Mouse (Mus musculus) monocyte, adult 2 months (primary cell): ENCODE measurements around the gene Acyp2.

Source experiments
- DNase-seq, 2 experiments: peaks; one replicate each; pipeline ENCODE4 v3.0.0; 2022; ENCODE audit warnings: low spot score in 2 of 2, low read depth in 1 of 2

The Acyp2 gene

DNA sequence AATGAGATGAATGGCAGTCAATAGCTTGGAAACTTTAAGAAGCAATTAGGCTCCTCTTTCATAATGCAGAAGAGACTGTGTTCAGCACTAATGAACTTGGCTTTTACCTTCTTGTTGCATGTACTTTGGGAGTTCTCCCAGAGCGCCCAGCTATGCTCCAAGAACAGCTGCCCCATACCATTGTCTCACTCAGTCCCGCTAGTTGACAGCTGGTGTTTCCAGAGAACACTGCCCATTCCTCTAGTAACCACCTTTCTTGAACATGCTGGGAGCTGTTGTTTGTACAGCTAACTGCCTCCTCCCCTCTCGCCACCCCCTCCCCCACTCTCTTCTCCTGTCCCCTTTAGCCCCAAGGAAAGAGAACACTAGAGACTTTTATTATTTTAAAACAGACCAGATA lies 52.1 kb downstream of the Acyp2 start:
- DNase-seq: no peak

DNA sequence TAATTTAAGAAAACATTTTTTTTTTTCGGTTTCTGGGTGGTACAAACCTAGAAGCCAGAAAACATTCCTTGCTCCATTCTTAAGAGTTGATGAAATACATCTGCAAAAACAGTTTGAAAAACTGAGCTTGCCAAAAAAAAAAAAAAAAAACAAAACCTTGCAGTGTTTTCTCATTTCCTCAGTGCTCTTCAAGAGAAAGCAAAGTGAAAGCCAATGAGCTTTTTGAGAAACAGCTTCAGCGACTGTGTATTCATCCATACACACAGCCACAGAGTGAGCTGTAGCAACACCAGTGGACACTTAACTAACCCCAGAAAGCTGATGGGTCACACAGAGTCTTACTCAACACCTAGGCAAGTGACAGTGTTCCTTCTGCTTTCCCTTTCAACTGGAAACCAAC lies 69.4 kb downstream of the Acyp2 start:
- DNase-seq: no peak

DNA sequence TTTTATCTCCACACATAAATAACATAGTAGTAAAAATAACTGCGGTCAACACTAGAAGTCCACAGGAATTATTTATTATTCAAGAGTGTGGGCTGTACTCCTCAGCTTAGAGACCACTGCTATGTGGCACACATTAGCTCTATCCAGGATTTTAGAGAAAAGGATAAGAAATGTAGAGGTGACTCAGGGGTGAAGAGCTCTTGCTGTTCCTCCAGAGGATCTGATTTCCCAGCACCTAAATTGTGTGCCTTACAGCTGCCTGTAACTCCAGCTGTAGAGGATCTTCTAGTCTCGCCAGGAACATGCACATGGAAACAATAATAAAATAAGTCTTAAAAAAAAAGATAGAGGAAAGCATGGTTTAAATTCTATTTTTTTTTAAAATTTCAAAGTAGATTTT lies 70.5 kb downstream of the Acyp2 start:
- no peak for DNase-seq

DNA sequence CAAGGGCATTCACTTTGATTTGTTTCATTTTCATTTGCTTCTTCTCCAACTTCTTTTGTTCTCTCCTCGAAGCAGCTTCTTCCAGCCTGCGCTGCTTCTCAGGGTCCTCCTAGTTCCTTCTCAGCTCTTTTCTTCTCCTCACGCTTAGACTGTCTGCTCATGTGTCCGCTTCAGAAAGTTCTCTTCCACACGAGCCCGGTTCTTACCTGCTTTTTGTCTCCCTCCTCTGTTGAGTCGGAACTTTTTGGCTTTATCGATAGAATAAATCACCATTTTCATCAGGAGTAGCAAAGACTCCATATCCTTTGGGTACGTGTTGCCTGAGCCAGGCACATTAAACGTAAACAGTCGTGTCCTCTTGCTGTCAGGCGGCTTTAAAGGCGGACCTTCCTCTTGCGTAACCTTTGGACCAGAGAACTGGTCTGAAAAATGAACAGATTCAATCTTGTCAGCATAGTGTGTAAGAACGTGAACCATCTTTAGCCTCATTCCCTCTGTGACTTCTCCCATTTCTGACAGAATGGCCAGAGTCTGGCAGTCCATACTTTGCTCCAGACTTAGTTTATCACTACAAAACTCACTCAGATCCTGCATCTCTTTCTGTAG lies 76.5 kb downstream of the Acyp2 start:
- no peak for DNase-seq

DNA sequence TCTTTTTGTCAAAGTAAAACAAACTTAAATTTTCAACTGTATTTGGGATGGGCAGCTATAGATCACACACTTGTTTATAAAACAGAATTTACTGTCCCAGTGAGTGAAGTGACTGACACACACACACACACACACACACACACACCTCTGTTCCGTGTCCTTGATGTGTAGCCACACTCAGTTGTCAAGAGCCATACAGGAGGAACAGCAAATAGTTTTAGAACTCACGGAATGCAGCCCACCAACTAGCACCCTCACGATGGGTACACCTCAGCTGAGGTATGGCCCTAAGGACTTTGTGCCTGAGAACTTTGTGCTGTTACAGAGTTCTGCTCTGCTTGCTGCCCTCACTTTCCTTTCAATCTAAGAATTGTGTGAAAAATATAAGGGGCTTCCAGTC lies 78.8 kb downstream of the Acyp2 start:
- no peak for DNase-seq

DNA sequence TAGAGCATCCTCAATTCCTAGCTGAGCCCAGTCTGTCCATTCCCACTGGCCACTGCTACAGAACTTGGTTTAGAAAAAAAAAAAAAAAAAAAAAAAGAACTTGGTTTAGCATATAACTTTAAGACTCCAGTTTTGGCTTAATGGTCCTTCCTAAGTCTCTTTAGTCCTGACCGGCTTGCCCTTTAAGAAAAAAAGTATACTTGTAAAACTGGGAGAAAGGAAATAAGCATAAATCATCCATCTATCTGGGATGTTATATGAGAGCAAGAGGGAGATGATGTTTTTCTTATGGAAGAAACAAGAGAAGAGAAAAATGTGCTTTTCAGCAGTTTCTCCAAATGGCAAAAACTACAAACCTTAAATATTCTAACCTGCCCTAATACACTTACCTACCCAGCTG lies 89.2 kb downstream of the Acyp2 start:
- DNase-seq: no peak

DNA sequence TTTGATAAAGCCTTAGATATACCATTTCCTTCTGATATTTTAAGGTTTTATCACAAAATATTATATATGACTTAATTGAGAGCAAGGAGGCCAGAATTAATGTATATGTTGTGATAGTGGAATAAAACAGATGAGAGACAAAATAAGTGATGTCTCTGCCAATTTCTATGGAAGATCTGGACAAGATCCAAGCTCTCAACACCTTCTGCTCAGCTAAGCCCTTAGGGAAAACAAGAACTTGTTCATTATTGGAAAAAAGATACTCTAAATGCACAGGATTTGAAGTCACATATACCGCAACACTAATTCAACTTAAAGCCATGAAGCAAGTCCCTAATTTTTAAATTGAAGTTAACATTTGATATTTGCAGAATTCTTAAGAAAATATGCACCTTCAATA lies 96.0 kb downstream of the Acyp2 start:
- DNase-seq: no peak

DNA sequence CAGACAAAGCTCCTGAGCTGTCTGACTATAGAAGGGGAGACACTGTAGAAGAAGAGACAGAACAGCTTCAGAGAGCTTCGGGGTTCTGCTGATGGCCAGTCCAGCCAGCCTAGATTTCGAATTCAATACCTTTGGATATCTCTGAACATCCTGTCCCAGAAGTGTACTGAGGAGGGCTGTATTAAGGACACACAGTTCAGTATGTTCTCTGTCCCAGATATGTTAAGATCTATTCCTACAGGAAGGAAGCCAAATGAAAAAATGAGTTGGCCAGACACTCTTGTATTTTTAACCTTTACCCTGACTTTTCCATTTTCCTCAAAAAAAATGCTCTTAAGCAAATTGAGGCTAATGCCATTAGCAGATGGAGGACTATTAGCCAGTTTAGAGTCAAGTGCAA lies 132.3 kb downstream of the Acyp2 start:
- DNase-seq: no peak

DNA sequence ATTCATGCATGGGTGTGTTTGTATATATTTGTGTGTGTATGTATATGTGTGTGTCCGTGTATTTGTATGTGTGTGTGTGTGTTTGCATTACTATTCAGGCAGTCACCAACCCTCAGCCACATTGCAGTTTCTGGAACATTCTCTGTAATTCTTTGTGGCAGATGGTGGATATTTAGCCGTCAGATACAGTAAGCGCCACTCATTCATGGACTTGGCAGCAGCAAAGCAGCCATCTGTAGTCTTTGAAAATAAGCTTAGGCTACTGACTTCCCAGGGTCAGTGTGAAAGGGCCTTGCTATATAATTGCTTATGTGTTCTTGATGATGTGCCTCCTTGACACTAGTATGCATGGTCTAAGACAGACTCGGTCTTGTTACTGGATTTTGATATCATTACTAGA lies 141.2 kb downstream of the Acyp2 start:
- DNase-seq: no peak

DNA sequence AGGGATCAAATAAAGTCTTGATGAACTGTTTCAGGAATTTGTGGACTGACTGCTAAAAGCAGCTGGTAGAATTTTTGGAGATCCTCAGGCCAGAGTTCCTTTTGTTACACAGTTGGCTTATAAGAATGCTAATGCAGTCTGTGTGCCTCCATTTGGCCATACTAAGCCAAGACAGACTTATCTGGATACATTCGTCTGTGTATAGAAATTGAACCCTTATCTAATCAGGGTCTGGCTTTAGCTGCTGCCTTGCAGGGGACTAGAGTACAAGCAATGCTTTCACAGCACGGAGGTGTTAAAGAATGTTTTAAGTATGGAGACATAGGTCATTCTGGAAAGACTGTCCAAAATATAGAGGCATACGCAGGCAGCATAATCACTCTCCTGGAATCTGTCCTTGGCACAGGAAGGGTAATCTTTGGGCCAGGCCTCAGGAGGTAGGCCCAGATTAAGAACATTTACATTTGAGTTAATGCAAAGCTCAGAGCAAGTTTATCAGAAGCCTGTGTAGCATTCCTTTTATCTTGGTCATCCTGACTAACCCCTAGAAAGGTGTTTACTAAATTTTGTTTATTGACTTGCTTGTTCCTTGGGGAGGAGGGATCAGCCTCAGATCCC lies 150.5 kb downstream of the Acyp2 start:
- no peak for DNase-seq

DNA sequence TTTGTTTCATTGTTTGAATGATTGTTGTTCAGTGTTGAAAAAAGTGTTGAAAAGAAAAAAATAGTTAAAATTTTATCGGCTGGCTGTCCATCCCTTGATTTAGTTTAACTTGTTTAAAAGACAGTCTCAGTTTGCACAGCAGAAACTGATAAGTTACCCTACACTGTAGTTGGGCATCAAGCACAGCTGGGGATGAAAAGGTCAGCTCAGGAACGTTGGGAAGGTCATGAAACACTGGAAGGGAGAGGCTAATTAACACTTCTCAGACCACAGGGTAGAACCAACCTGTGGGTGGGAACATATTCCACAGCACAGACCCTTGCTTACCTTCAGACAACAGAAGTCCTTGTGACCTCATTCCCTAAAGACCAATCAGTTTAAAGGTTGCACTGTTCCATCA lies 152.2 kb downstream of the Acyp2 start:
- no peak for DNase-seq

DNA sequence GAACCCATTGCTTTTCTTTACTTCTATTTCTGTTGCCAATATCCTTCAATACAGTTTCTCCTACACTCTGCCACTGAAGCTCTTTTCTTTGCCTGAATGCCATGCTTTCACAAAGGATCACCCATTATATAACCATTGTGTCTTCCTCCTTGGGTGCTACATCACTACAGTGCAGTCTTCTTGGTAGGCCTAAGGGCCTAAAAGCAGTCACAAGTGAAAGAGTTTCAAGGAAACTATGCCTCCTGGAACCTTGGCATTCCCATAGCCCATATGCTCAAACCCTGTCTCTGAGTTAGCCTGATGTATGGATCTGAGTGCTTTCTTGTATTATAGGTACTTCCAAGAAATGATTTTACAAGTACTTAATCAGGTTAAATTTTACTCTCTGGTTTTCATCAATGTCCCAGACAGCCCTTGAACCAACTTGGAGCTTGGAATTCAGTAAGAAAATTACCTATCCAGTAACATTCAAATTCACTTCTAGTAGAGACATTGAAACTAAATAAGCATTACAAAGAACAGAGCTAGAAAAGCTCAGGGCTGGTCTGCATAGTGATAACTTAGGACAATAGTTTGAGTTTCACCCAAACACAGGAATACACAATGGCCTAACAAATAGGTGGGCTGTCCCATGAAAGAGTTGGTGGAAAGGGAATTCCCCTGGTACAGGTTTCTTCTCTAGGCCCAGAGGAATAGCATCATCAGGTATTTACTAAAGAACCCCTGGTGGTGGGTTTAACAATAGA lies 157.7 kb downstream of the Acyp2 start:
- no peak for DNase-seq

DNA sequence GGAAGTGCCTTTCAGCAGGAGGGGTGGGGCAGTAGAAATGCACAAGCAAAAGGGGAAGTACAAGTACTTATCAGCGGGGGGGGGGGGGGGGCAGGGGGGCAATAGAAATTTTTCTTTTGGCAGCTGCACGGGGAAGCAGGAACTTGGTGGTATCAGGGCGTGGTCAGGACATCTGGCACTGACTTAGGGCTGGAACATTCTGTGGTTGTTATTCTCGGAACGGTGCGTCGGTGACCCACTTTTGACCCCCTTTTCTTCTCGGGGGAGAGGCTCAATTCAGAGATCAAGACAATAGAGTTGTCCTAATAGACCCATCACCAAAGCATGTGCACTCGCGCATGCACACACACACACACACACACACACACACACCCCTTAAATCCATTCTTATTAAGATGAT lies 161.2 kb downstream of the Acyp2 start:
- DNase-seq: no peak

DNA sequence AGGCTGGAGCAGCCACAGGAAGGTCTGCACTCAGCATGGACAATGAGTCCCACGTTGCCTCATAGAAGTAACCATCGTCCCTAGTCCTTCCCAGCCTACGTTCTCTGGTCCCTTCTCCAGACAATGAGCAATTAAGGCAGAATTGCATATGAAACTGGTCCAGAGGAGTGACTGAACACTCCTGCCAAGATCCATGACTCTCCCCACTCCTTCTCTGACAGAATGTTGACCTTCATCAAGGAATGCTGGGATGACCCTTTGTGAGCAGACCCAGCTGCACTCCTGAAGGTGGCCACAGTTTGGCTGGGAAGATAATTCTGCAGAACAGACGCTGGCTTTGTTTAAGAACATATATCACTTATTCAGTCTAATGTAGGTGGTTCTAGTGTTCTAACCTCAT lies 166.1 kb downstream of the Acyp2 start:
- no peak for DNase-seq

DNA sequence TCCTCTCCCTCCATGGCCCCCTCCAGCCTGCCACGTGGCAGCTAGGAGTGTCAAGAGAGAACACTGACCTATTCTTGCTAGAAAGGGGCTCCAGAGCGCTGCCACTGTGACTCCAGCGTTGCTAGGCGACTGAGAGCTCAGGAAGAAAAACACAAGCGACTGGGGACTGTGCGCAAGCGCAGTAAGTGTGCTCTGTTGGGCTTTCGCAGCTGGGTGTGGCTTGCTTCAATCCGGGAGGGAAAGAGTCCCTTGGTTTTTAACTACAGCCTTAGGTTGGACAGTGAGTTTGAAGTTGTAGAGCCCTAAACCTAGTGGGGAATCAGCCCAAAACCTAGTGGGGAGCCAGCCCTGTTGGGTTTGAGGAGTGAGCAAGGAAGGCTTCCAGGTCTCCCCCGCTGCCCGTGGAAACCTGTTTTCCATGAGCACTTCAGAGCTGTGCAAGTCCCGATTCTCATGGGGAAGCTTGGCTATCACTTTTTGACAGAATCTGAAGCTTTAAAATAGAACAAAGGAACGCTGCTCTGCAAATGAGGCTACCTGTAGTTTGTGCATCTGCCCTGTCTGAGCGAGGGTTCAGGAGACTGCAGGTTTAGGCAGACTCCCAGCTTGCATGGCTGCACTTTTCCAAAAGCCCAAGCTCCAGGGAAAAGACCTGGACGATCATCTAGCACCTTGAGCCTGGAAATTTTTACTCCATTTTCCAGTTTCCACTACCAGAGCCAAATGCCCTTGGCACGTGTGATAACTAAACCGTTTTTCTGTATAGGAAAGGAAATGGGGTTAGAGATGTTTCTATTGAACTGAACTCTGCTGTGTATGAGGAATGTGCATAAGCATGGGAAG lies 177.4 kb downstream of the Acyp2 start, which contains the start of gene 4930505A04Rik:
Gene 4930505A04Rik, minus strand, starts transcription at position 77 of the 843 bp plus-strand sequence.
- no peak for DNase-seq

DNA sequence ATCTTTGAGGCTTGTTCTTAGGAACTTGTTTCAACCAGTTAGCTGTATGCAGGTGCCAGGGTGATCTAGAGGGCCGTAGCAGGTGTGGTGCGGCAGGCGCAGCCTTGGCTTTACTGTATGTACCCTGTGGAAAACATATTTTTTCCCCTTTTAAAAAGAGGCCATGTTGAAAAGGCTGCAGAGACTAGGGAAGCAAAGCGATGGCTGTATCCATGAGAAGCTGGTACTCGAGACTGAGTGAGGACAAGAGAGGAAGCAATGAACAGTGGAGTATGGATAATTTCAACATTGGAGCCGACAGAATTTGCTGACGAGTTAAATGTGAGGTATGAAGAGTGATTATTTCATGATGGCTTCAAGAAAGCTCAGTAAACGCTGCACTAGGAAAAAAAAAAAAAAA lies 178.2 kb downstream of the Acyp2 start:
- no peak for DNase-seq
